Comparison of ENCODE assay signal across 10 mouse cellular contexts in the genomic region with DNA sequence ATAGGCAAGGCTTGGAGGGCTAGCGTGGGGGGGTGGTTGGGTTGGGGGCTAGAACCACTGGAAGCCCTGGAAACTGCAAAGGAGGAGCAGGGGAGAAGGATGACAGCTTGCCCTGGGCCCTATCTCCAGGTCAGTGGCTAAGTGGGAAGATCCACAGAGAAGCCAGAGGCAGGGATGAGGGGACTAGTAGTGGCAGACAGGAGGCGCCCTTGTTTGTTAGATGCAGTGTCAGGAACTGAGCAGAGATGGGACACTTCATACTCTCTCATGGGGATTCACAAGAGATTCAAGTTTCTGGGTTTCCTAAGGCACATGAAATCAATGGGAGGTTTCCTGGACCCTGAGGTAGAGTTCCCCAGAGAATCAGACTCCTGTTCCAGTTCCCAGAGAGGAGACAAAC. TPM values are rescaled to one million over a fixed set of nuclear protein-coding genes. Genes with fewer than 3 reads are reported as not detected.
DNase-seq lines count a peak whose midpoint lies in the region; ATAC-seq and TF ChIP-seq lines count a peak whose summit lies in the region.
"Had no signal": no experiment of that assay in that cellular context is flagged by ENCODE, and none has a peak within 500 bp of the region (broad histone marks: within the 10 kb centered on the region; RNA-seq: fewer than 3 reads in every experiment).

No protein-coding gene starts in this region.

- no peak overlapping the region for H3K4me3 ChIP-seq in thymus, adult 2 months (ENCODE audit: control insufficient read depth, insufficient read depth, low read length)
- H3K4me3 ChIP-seq in kidney, postnatal 0 days (replicated peaks; ENCODE audit: low read depth, low read length) = no peak overlapping the region
- no peak overlapping the region for H3K4me3 ChIP-seq in intestine, embryonic 16.5 days (ENCODE audit: low read length)

- TF ChIP-seq POLR2A in thymus, adult 2 months (IDR thresholded peaks at IDR 0.05; ENCODE audit: control insufficient read depth, extremely low read depth, insufficient read depth, low read length, poor library complexity) = no peak

- TF ChIP-seq CTCF in thymus, adult 2 months (IDR thresholded peaks at IDR 0.05; ENCODE audit: borderline replicate concordance, control insufficient read depth, extremely low read depth, insufficient read depth, low read length, poor library complexity) = no peak
- TF ChIP-seq CTCF in kidney, postnatal 0 days (IDR thresholded peaks at IDR 0.05; ENCODE audit: low read depth) = peak; percentile 73

- 91% methylated on average over 2 of the region's 2 CpGs for WGBS in thymus, adult 2 months
- WGBS in kidney, postnatal 0 days = 32% methylated on average over 2 of the region's 2 CpGs
- WGBS in intestine, embryonic 16.5 days = 44% methylated on average over 2 of the region's 2 CpGs

- ATAC-seq in kidney, postnatal 0 days (replicated peaks; ENCODE audit: low FRiP score, low read depth) = no peak
- ATAC-seq in intestine, embryonic 16.5 days = no peak

- H3K27ac ChIP-seq in thymus, adult 2 months (ENCODE audit: control insufficient read depth, insufficient read depth, low read length) = no peak overlapping the region
- H3K27ac ChIP-seq in kidney, postnatal 0 days = no peak overlapping the region
- H3K27ac ChIP-seq in intestine, embryonic 16.5 days (ENCODE audit: low read length) = no peak overlapping the region
- H3K27ac ChIP-seq: macrophage had no signal

- no peaks in the 10 kb centered on the region for H3K27me3 ChIP-seq in thymus, adult 2 months (ENCODE audit: control insufficient read depth, insufficient read depth, low read length)
- no peaks in the 10 kb centered on the region for H3K27me3 ChIP-seq in kidney, postnatal 0 days (ENCODE audit: insufficient read depth, low read length)
- H3K27me3 ChIP-seq in intestine, embryonic 16.5 days (replicated peaks; ENCODE audit: control insufficient read depth, insufficient read depth, low read length) = no peaks in the 10 kb centered on the region

- no peak overlapping the region for H3K9ac ChIP-seq in kidney, postnatal 0 days (ENCODE audit: low read depth, low read length)
- no peak overlapping the region for H3K9ac ChIP-seq in intestine, embryonic 16.5 days (ENCODE audit: low read depth, low read length)

- DNase-seq in cerebellum, postnatal 36 days = peak; percentile 26 to 29
- DNase-seq in cerebellum, adult 9-10 months = no peak
- DNase-seq in thymus, adult 2 months = peak; percentile 22
- DNase-seq in thymus, adult 18-20 months = no peak
- peak; percentile 68 for DNase-seq in kidney, postnatal 0 days (ENCODE audit: low spot score)
- peak; percentile 72 for DNase-seq in testis, postnatal 10 days (ENCODE audit: low spot score)
- DNase-seq in right cerebral cortex, adult 18-20 months = no peak

- H3K36me3 ChIP-seq in thymus, adult 2 months (ENCODE audit: control insufficient read depth, insufficient read depth, low read length) = no peaks in the 10 kb centered on the region
- H3K36me3 ChIP-seq in kidney, postnatal 0 days (ENCODE audit: insufficient read depth, low read length) = no peaks in the 10 kb centered on the region
- no peaks in the 10 kb centered on the region for H3K36me3 ChIP-seq in intestine, embryonic 16.5 days (ENCODE audit: control insufficient read depth, insufficient read depth, low read length)
- H3K36me3 ChIP-seq: G1E had no signal

- H3K9me3 ChIP-seq in kidney, postnatal 0 days (replicated peaks; ENCODE audit: low read length) = no peaks in the 10 kb centered on the region
- no peaks in the 10 kb centered on the region for H3K9me3 ChIP-seq in intestine, embryonic 16.5 days (ENCODE audit: control insufficient read depth, low read length)
- H3K9me3 ChIP-seq: G1E had no signal

- H3K4me1 ChIP-seq in thymus, adult 2 months (replicated peaks; ENCODE audit: control insufficient read depth, insufficient read depth, low read length) = peaks cover 44% of the 10 kb centered on the region
- no peaks in the 10 kb centered on the region for H3K4me1 ChIP-seq in kidney, postnatal 0 days (replicated peaks; ENCODE audit: insufficient read depth, low read length)
- H3K4me1 ChIP-seq in intestine, embryonic 16.5 days (ENCODE audit: control insufficient read depth, insufficient read depth, low read length) = peaks cover 6% of the 10 kb centered on the region; the same call in 1 of the 2 replicates

- H3K4me2 ChIP-seq in kidney, postnatal 0 days (ENCODE audit: low read length) = no peak overlapping the region
- H3K4me2 ChIP-seq in intestine, embryonic 16.5 days (ENCODE audit: low read depth, low read length) = no peak overlapping the region

RNA-seq across cellular contexts. Expression of a gene that starts 30.3 kb away (rescaled TPM):
- polyA plus RNA-seq in thymus, adult 2 months (2012; rRNA removed) = 0.80 TPM in 2 replicates
- 2.2 and 2.7 TPM in 2 replicates for polyA plus RNA-seq in kidney, postnatal 0 days (2015; fragmentation: Nextera tagmentation; extraction: Ambion mirVana)
- polyA plus RNA-seq in intestine, embryonic 16.5 days (2015; fragmentation: Nextera tagmentation; extraction: Ambion mirVana) = 0.89 and 1.0 TPM in 2 replicates
- polyA plus RNA-seq: G1E, macrophage had no signal

RNA-seq across cellular contexts. Expression of a gene that starts 38.8 kb away (rescaled TPM):
- polyA plus RNA-seq in thymus, adult 2 months (2012; rRNA removed) = 33.0 and 41.3 TPM in 2 replicates
- polyA plus RNA-seq in kidney, postnatal 0 days (2015; fragmentation: Nextera tagmentation; extraction: Ambion mirVana) = 29.0 and 31.1 TPM in 2 replicates
- polyA plus RNA-seq in intestine, embryonic 16.5 days (2015; fragmentation: Nextera tagmentation; extraction: Ambion mirVana) = 25.7 and 25.9 TPM in 2 replicates

RNA-seq across cellular contexts. Expression of a gene that starts 55.0 kb away (rescaled TPM):
- 3.7 and 4.6 TPM in 2 replicates for polyA plus RNA-seq in thymus, adult 2 months (2012; rRNA removed)
- 24.5 and 27.1 TPM in 2 replicates for polyA plus RNA-seq in kidney, postnatal 0 days (2015; fragmentation: Nextera tagmentation; extraction: Ambion mirVana)
- polyA plus RNA-seq in intestine, embryonic 16.5 days (2015; fragmentation: Nextera tagmentation; extraction: Ambion mirVana) = 6.9 and 7.0 TPM in 2 replicates
- polyA plus RNA-seq: macrophage had no signal

Comparison
In these comparisons a context has a peak if more than half of its experiments do, and no peak if none do; other contexts are left out.
1. DNase-seq: peak in cerebellum, postnatal 36 days (2 of 2), thymus, adult 2 months (single experiment), kidney, postnatal 0 days (single experiment) and testis, postnatal 10 days (single experiment); none in cerebellum, adult 9-10 months (single experiment), thymus, adult 18-20 months (0 of 2) and right cerebral cortex, adult 18-20 months (single experiment).